Mouse (Mus musculus): ENCODE measurements at regions not wholly inside any gene's neighbourhood (a gene's known extent, or its start where the extent isn't known, plus 50 kb on each side); places are given as distances from the start of the nearest gene placed in this dataset.

GRCm38 (mm10) chr19:21146860-21147390 lies 125.2 kb upstream of the Zfand5 start:
- no peaks in the 10 kb centered on the region for H3K9me3 ChIP-seq (replicated peaks)
- H3K9ac ChIP-seq, result no peak overlapping the region
- no peak overlapping the region for H3K27ac ChIP-seq
- no peak overlapping the region for H3K4me2 ChIP-seq
- peaks cover 6% of the 10 kb centered on the region for H3K4me1 ChIP-seq (replicated peaks)
- 83% methylated on average over 4 of the region's 4 CpGs for WGBS
- no peaks in the 10 kb centered on the region for H3K36me3 ChIP-seq
- H3K27me3 ChIP-seq, result no peaks in the 10 kb centered on the region
- no peak overlapping the region for H3K4me3 ChIP-seq
- ATAC-seq (replicated peaks; ENCODE audit: insufficient number of reproducible peaks, insufficient read depth, low FRiP score, low read depth), result no peak

GRCm38 (mm10) chr19:21144659-21145283 lies 127.3 kb upstream of the Zfand5 start:
- no peaks in the 10 kb centered on the region for H3K36me3 ChIP-seq
- H3K27me3 ChIP-seq, result no peaks in the 10 kb centered on the region
- WGBS, result 23% methylated on average over 13 of the region's 13 CpGs
- no peak for ATAC-seq (replicated peaks; ENCODE audit: insufficient number of reproducible peaks, insufficient read depth, low FRiP score, low read depth)
- no peak overlapping the region for H3K27ac ChIP-seq
- H3K4me1 ChIP-seq (replicated peaks), result peaks cover 3% of the 10 kb centered on the region
- no peak overlapping the region for H3K4me3 ChIP-seq
- H3K4me2 ChIP-seq, result peak overlapping the region; percentile 33
- H3K9me3 ChIP-seq (replicated peaks), result no peaks in the 10 kb centered on the region
- no peak overlapping the region for H3K9ac ChIP-seq

GRCm38 (mm10) chr19:21143970-21144595 lies 128.0 kb upstream of the Zfand5 start:
- 44% methylated on average over 7 of the region's 7 CpGs for WGBS

GRCm38 (mm10) chr19:21140456-21140855 lies 131.6 kb upstream of the Zfand5 start:
- 52% methylated on average over 3 of the region's 3 CpGs for WGBS
- Histone ChIP-seq H3K9ac (no peak overlapping the region), H3K36me3 (no peaks in the 10 kb centered on the region), H3K4me2 (no peak overlapping the region), H3K4me1 (replicated peaks) (peaks cover 3% of the 10 kb centered on the region), H3K27me3 (no peaks in the 10 kb centered on the region), H3K9me3 (replicated peaks) (no peaks in the 10 kb centered on the region), H3K27ac (no peak overlapping the region), H3K4me3 (no peak overlapping the region)
- no peak for ATAC-seq (replicated peaks; ENCODE audit: insufficient number of reproducible peaks, insufficient read depth, low FRiP score, low read depth)

More at GRCm38 (mm10) chr19:21143970-21144595, 128.0 kb upstream of the Zfand5 start:
- ATAC-seq (replicated peaks; ENCODE audit: insufficient number of reproducible peaks, insufficient read depth, low FRiP score, low read depth), result no peak
- Histone ChIP-seq H3K27ac (no peak overlapping the region), H3K27me3 (no peaks in the 10 kb centered on the region), H3K36me3 (no peaks in the 10 kb centered on the region), H3K4me3 (no peak overlapping the region), H3K4me1 (replicated peaks) (peaks cover 3% of the 10 kb centered on the region), H3K9me3 (replicated peaks) (no peaks in the 10 kb centered on the region), H3K9ac (no peak overlapping the region), H3K4me2 (peak overlapping the region; percentile 33)

GRCm38 (mm10) chr19:21138998-21139495 lies 133.0 kb upstream of the Zfand5 start:
- H3K4me3 ChIP-seq, result no peak overlapping the region
- no peak overlapping the region for H3K4me2 ChIP-seq
- H3K27me3 ChIP-seq, result no peaks in the 10 kb centered on the region
- WGBS, result 74% methylated on average over 8 of the region's 8 CpGs
- no peaks in the 10 kb centered on the region for H3K9me3 ChIP-seq (replicated peaks)
- no peak overlapping the region for H3K27ac ChIP-seq
- H3K4me1 ChIP-seq (replicated peaks), result no peaks in the 10 kb centered on the region
- no peak for ATAC-seq (replicated peaks; ENCODE audit: insufficient number of reproducible peaks, insufficient read depth, low FRiP score, low read depth)
- no peak overlapping the region for H3K9ac ChIP-seq
- no peaks in the 10 kb centered on the region for H3K36me3 ChIP-seq

- no peaks in the 10 kb centered on the region for H3K4me1 ChIP-seq (replicated peaks)
- 63% methylated on average over 1 of the region's 1 CpGs for WGBS
- H3K27ac ChIP-seq, result no peak overlapping the region
- no peak overlapping the region for H3K9ac ChIP-seq
- no peaks in the 10 kb centered on the region for H3K27me3 ChIP-seq
- no peak overlapping the region for H3K4me3 ChIP-seq
- H3K9me3 ChIP-seq (replicated peaks), result no peaks in the 10 kb centered on the region
- no peak for ATAC-seq (replicated peaks; ENCODE audit: insufficient number of reproducible peaks, insufficient read depth, low FRiP score, low read depth)
- no peaks in the 10 kb centered on the region for H3K36me3 ChIP-seq
- H3K4me2 ChIP-seq, result no peak overlapping the region
Observed at GRCm38 (mm10) chr19:21136756-21137155, 135.3 kb upstream of the Zfand5 start.

GRCm38 (mm10) chr19:21135998-21136380 lies 136.1 kb upstream of the Zfand5 start:
- no peak overlapping the region for H3K9ac ChIP-seq
- H3K4me2 ChIP-seq, result no peak overlapping the region
- ATAC-seq (replicated peaks; ENCODE audit: insufficient number of reproducible peaks, insufficient read depth, low FRiP score, low read depth), result no peak
- H3K36me3 ChIP-seq, result no peaks in the 10 kb centered on the region
- H3K4me3 ChIP-seq, result no peak overlapping the region
- no peaks in the 10 kb centered on the region for H3K4me1 ChIP-seq (replicated peaks)
- WGBS, result 62% methylated on average over 5 of the region's 5 CpGs
- H3K27ac ChIP-seq, result no peak overlapping the region
- H3K9me3 ChIP-seq (replicated peaks), result no peaks in the 10 kb centered on the region
- H3K27me3 ChIP-seq, result no peaks in the 10 kb centered on the region

- Histone ChIP-seq H3K27me3 (no peaks in the 10 kb centered on the region), H3K9ac (no peak overlapping the region), H3K9me3 (replicated peaks) (no peaks in the 10 kb centered on the region), H3K27ac (no peak overlapping the region), H3K4me2 (no peak overlapping the region), H3K4me3 (no peak overlapping the region), H3K36me3 (no peaks in the 10 kb centered on the region), H3K4me1 (replicated peaks) (no peaks in the 10 kb centered on the region)
- WGBS, result 47% methylated on average over 6 of the region's 6 CpGs
- no peak for ATAC-seq (replicated peaks; ENCODE audit: insufficient number of reproducible peaks, insufficient read depth, low FRiP score, low read depth)
Observed at GRCm38 (mm10) chr19:21135297-21135997, 136.6 kb upstream of the Zfand5 start.

GRCm38 (mm10) chr19:21129653-21130052 lies 142.4 kb upstream of the Zfand5 start:
- Histone ChIP-seq H3K27me3 (no peaks in the 10 kb centered on the region), H3K4me3 (no peak overlapping the region), H3K27ac (no peak overlapping the region), H3K9ac (no peak overlapping the region), H3K36me3 (no peaks in the 10 kb centered on the region), H3K4me2 (no peak overlapping the region), H3K9me3 (replicated peaks) (no peaks in the 10 kb centered on the region), H3K4me1 (replicated peaks) (no peaks in the 10 kb centered on the region)
- no peak for ATAC-seq (replicated peaks; ENCODE audit: insufficient number of reproducible peaks, insufficient read depth, low FRiP score, low read depth)
- WGBS, result 85% methylated on average over 5 of the region's 5 CpGs

- H3K27ac ChIP-seq, result no peak overlapping the region
- H3K4me2 ChIP-seq, result no peak overlapping the region
- no peaks in the 10 kb centered on the region for H3K4me1 ChIP-seq (replicated peaks)
- 75% methylated on average over 8 of the region's 8 CpGs for WGBS
- no peaks in the 10 kb centered on the region for H3K36me3 ChIP-seq
- no peak overlapping the region for H3K9ac ChIP-seq
- no peaks in the 10 kb centered on the region for H3K9me3 ChIP-seq (replicated peaks)
- no peak overlapping the region for H3K4me3 ChIP-seq
- no peaks in the 10 kb centered on the region for H3K27me3 ChIP-seq
- ATAC-seq (replicated peaks; ENCODE audit: insufficient number of reproducible peaks, insufficient read depth, low FRiP score, low read depth), result no peak
Observed at GRCm38 (mm10) chr19:21127079-21127745, 144.9 kb upstream of the Zfand5 start.

GRCm38 (mm10) chr19:21126670-21127069 lies 145.4 kb upstream of the Zfand5 start:
- 78% methylated on average over 2 of the region's 2 CpGs for WGBS
- no peak overlapping the region for H3K9ac ChIP-seq

More at GRCm38 (mm10) chr19:21126670-21127069, 145.4 kb upstream of the Zfand5 start:
- no peaks in the 10 kb centered on the region for H3K27me3 ChIP-seq
- H3K4me3 ChIP-seq, result no peak overlapping the region
- no peaks in the 10 kb centered on the region for H3K9me3 ChIP-seq (replicated peaks)
- H3K36me3 ChIP-seq, result no peaks in the 10 kb centered on the region
- H3K4me2 ChIP-seq, result no peak overlapping the region
- H3K4me1 ChIP-seq (replicated peaks), result no peaks in the 10 kb centered on the region
- no peak for ATAC-seq (replicated peaks; ENCODE audit: insufficient number of reproducible peaks, insufficient read depth, low FRiP score, low read depth)
- no peak overlapping the region for H3K27ac ChIP-seq

All from heart, embryonic 15.5 days (tissue).